Mouse (Mus musculus) midbrain, embryonic 15.5 days (tissue): Measurements from ENCODE around the gene Tbp. TPM values are rescaled to one million over a fixed set of nuclear protein-coding genes. Genes with fewer than 3 reads are reported as not detected.
A peak's percentile ranks its signal among the peaks of the same experiment; 100 is the strongest.
"Not testable (repeated sequence)": the region's sequence is repeated elsewhere in the genome, so short reads cannot be mapped to it uniquely, and the experiment has no call there.

Experiments
- ATAC-seq: fragments of 200-750 bp; cut with Nextera tagmentation; replicated peaks from 2 replicates; pipeline ENCODE4 v1.8.0; 2017; ENCODE audit warnings: moderate TSS enrichment
- H3K27ac ChIP-seq: fragments of 300-500 bp; sonication (generic); 2 replicates; pipeline ENCODE4 v1.5.1; 2015; ENCODE audit warnings: mild to moderate bottlenecking, inconsistent platforms
- H3K27me3 ChIP-seq: fragments of 300-500 bp; sonication (generic); replicated peaks from 2 replicates; pipeline ENCODE4 v1.6.1; 2015; ENCODE audit warnings: inconsistent platforms
- H3K36me3 ChIP-seq: fragments of 300-500 bp; sonication (generic); replicated peaks from 2 replicates; pipeline ENCODE4 v1.6.1; 2015; ENCODE audit warnings: inconsistent platforms
- H3K4me1 ChIP-seq: fragments of 300-500 bp; sonication (generic); 2 replicates; pipeline ENCODE4 v1.6.1; 2015; ENCODE audit warnings: inconsistent platforms
- H3K4me2 ChIP-seq: fragments of 300-500 bp; sonication (generic); 2 replicates; pipeline ENCODE4 v1.6.1; 2015; ENCODE audit warnings: inconsistent platforms, mild to moderate bottlenecking, moderate library complexity
- H3K4me3 ChIP-seq: fragments of 300-500 bp; sonication (generic); 2 replicates; pipeline ENCODE4 v1.5.1; 2015; ENCODE audit warnings: mild to moderate bottlenecking, inconsistent platforms
- H3K9ac ChIP-seq: fragments of 300-500 bp; sonication (generic); 2 replicates; pipeline ENCODE4 v1.6.1; 2015; ENCODE audit warnings: mild to moderate bottlenecking, inconsistent platforms
- H3K9me3 ChIP-seq: fragments of 300-500 bp; sonication (generic); 2 replicates; pipeline ENCODE4 v1.6.1; 2016; ENCODE audit warnings: inconsistent platforms
- WGBS: fragments of 180-500 bp; shearing (Covaris S2); methylation state at CpG from one replicate; pipeline ENCODE4 v1.1.7; 2015; ENCODE audit warnings: mixed read lengths; 5-methylcytosine and 5-hydroxymethylcytosine counted together
- polyA plus RNA-seq: library from polyadenylated mRNA; unstranded; fragments of >200 nt; fragmentation: Nextera tagmentation; extraction: Ambion mirVana; gene quantifications from 2 replicates; pipeline ENCODE4 v1.2.1, GENCODE M21; 2015

Tbp gene
- polyA plus RNA-seq, 1 experiment from 2014 or later, result 68.2 TPM

DNA sequence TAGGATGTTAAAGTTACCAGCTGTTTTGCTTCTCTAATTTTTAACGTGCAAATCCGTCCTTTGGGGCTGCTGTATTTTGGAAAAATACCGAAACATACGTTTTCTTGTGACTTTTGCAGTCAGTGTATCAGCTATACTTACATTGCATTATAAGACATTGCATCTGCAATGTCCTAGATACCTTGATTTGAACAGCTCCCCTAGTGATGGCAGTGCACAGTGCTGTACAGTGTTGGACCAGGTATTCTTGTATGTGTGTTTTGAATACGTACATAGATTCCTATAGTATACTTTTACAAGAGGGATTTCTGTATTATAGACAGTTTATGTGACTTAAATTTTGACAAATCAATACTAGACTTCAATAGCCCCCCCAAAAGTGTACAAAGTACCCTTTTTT, 18.5 kb downstream of the Tbp start:
- Histone ChIP-seq H3K4me1 (no peaks in the 10 kb centered on the region), H3K27ac (no peak overlapping the region), H3K27me3 (no peaks in the 10 kb centered on the region), H3K9ac (no peak overlapping the region), H3K4me3 (no peak overlapping the region), H3K9me3 (no peaks in the 10 kb centered on the region), H3K4me2 (no peak overlapping the region), H3K36me3 (peaks cover 85% of the 10 kb centered on the region)
- WGBS, result 91% methylated on average over 5 of the region's 5 CpGs
- 0 out of 2 replicates have a peak, but pooled peaks have one; percentile 60 for ATAC-seq

DNA sequence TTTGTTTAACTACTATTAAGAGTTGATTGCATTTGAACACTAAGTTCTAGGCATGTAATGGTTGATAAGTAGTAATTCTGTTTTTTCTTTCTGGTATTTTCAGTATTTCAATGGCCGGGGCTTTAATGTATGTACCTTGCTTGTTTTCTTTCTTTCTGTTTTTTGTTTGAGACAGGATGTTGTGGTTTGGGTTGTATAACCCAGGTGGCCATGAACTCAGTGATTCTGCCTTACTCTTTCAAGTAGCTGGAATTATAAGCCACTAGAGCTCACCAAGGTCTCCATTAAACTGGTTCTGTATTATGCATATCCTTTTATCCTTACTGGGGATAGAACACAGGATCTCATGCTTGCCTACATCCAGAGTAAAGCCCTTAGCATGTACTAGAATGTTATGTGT, 19.1 kb downstream of the Tbp start:
- H3K4me3 ChIP-seq, result no peak overlapping the region
- peaks cover 83% of the 10 kb centered on the region for H3K36me3 ChIP-seq
- no peak for ATAC-seq
- no peak overlapping the region for H3K27ac ChIP-seq
- 100% methylated on average over 1 of the region's 1 CpGs for WGBS
- no peak overlapping the region for H3K9ac ChIP-seq
- no peaks in the 10 kb centered on the region for H3K9me3 ChIP-seq
- no peaks in the 10 kb centered on the region for H3K27me3 ChIP-seq
- no peak overlapping the region for H3K4me2 ChIP-seq
- H3K4me1 ChIP-seq, result no peaks in the 10 kb centered on the region

DNA sequence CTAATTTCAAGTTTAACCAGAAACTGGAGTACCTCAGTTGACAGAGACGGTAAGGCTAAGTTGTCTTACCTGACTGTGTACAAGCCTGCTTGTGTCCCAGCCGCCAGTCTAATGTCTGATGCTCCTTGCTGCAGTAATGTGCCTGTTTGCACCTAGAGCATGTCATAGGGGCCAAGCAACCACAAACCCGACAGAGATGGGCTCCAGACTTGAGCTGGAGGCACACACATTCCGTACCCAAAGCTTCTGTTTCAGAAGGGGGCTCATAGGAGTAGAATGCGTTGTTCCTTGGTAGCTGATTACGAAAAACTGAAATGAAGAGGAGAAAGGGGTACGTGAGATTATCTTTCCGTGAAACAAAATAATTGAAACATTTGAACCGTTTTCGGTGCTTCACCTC, 26.6 kb downstream of the Tbp start:
- H3K27me3 ChIP-seq, result no peaks in the 10 kb centered on the region
- H3K4me1 ChIP-seq, result peaks cover 19% of the 10 kb centered on the region
- H3K9me3 ChIP-seq, result no peaks in the 10 kb centered on the region
- H3K4me3 ChIP-seq, result peak overlapping the region; percentile 81
- WGBS, result 12% methylated on average over 10 of the region's 10 CpGs
- peak overlapping the region; percentile 80; the same call in 1 of the 2 replicates for H3K27ac ChIP-seq
- H3K9ac ChIP-seq, result peak overlapping the region; percentile 89
- peaks cover 24% of the 10 kb centered on the region for H3K36me3 ChIP-seq
- ATAC-seq, result no peak
- H3K4me2 ChIP-seq, result peak overlapping the region; percentile 63

DNA sequence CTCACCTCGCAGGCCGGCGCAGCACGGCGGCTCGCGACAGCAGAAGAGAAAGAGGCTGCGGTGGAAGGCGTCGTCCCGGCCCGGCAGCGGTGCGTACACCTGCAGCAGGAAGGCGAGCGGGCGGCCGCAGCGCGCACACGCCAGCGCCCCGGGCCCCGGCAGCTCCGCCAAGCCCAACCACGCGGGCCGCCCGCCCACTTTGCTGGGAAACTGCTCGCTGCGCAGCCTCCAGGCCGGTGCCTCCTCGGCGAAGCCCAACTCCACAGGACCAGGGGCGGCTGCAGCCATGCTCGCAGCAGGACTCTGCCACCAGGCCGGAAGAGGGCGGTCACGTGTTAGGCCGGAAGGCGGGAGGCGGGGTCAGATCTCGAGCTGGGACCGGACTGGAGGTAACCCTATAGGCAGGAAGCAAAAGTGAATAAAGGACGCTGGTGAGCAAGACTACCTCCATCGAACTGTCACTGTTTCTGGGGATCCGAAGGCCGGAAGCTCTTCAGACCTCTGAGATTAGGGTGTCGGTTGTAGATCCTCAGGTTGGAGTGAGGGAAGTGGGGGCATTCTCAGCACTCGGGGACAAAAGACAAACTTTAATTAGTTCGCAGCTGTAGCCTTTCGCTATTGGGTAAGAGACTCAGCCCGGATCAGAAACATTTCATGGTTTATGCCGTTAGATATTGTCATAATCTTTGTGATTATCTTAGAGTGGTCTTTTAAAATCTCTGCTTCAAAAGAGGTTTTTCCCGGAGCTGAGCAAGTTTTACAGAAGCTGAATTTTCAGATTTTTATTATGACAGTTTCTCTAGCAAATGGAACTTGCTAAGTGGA, 27.5 kb downstream of the Tbp start, which contains the start of gene Pdcd2:
Gene Pdcd2 (minus strand): TSS at position 316 of the 825 bp plus-strand sequence.
- ATAC-seq, result peak; percentile 97
- H3K36me3 ChIP-seq, result peaks cover 17% of the 10 kb centered on the region

DNA sequence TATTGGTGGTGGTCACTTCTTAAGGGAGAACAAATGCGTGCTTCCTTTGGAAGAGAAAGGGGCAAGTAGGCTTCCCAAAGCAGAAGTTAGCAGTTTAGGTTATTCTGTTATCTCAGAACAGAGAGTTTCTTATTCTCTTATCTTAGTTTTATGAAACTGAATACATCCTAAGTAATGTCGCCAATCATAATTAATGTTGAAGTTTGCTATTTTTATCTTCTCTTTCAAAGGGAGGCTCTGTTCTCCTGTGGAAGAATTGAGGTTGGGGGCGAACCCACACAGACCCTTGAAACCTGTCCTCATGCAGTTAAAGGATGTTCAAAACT, 28.1 kb downstream of the Tbp start:
- no peak for ATAC-seq

More for the DNA sequence above, 27.5 kb downstream of the Tbp start, which contains the start of gene Pdcd2:
- Histone ChIP-seq H3K27ac (peak within 1 kb of the TSS; percentile 80), H3K4me3 (peak within 1 kb of the TSS; percentile 81), H3K9ac (peak within 1 kb of the TSS; percentile 89), H3K4me2 (peak within 1 kb of the TSS; percentile 63), H3K4me1 (peaks cover 19% of the 10 kb centered on the region), H3K27me3 (no peaks in the 10 kb centered on the region), H3K9me3 (no peaks in the 10 kb centered on the region)
- WGBS, result under 1% methylated on average over 50 of the region's 55 CpGs

DNA sequence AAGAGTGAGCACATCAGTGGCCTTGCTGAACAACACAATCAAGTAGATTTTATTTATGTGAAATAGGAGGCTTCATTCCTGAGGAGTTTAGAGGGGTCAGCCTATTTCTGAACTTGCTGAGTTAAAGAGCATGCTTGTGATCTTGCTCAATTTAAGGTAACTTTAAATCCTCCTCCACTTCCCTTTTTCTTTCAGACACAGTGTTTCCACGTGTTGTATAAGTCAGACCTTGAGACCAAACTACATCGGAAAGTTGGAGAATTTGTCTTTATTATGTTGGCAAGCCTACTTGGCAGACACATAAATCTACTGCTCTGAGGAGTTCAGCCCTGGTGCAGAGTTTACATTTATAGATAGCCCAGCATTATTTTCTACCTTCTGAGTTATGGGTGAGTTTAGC, 29.2 kb downstream of the Tbp start:
- H3K4me3 ChIP-seq, result no peak overlapping the region
- no peaks in the 10 kb centered on the region for H3K27me3 ChIP-seq
- H3K9ac ChIP-seq, result no peak overlapping the region
- H3K9me3 ChIP-seq, result no peaks in the 10 kb centered on the region
- H3K27ac ChIP-seq, result no peak overlapping the region
- ATAC-seq, result no peak
- H3K4me1 ChIP-seq, result peaks cover 19% of the 10 kb centered on the region
- H3K4me2 ChIP-seq, result no peak overlapping the region
- peaks cover 5% of the 10 kb centered on the region for H3K36me3 ChIP-seq
- WGBS, result 89% methylated on average over 2 of the region's 2 CpGs

More for the DNA sequence above, 28.1 kb downstream of the Tbp start:
- no peaks in the 10 kb centered on the region for H3K27me3 ChIP-seq
- H3K9ac ChIP-seq, result peak overlapping the region; percentile 89; the same call in 1 of the 2 replicates
- peaks cover 12% of the 10 kb centered on the region for H3K36me3 ChIP-seq
- no peaks in the 10 kb centered on the region for H3K9me3 ChIP-seq
- H3K4me1 ChIP-seq, result peaks cover 19% of the 10 kb centered on the region
- peak overlapping the region; percentile 80 for H3K27ac ChIP-seq
- WGBS, result 60% methylated on average over 3 of the region's 3 CpGs
- peak overlapping the region; percentile 63 for H3K4me2 ChIP-seq
- peak overlapping the region; percentile 81 for H3K4me3 ChIP-seq

DNA sequence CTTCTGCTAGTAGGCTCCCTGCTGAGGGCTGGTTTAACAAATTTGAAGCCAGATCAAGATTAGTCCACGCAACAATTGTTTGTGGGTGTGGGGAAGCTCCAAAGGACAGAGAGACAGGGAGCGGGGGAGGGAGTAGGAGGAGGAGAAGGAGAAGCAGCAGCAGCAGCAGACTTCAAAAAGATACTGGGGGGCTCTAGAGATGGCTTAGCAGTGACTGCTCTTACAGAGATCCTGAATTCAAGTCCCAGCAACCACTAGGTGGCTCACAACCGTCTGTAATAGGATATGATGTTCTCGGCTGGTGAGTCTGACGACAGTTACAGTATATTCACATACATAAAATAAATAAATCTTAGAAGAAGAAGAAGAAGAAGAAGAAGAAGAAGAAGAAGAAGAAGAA, 30.5 kb downstream of the Tbp start:
- Histone ChIP-seq H3K9ac (no peak overlapping the region), H3K4me1 (peaks cover 19% of the 10 kb centered on the region), H3K4me3 (no peak overlapping the region), H3K36me3 (no peaks in the 10 kb centered on the region; the same call in 1 of the 2 replicates), H3K27me3 (peaks cover 3% of the 10 kb centered on the region; the same call in 1 of the 2 replicates), H3K9me3 (no peaks in the 10 kb centered on the region), H3K27ac (no peak overlapping the region), H3K4me2 (no peak overlapping the region)
- 4% methylated on average over 5 of the region's 5 CpGs for WGBS
- 0 out of 2 replicates have a peak, but pooled peaks have one; percentile 12 for ATAC-seq

DNA sequence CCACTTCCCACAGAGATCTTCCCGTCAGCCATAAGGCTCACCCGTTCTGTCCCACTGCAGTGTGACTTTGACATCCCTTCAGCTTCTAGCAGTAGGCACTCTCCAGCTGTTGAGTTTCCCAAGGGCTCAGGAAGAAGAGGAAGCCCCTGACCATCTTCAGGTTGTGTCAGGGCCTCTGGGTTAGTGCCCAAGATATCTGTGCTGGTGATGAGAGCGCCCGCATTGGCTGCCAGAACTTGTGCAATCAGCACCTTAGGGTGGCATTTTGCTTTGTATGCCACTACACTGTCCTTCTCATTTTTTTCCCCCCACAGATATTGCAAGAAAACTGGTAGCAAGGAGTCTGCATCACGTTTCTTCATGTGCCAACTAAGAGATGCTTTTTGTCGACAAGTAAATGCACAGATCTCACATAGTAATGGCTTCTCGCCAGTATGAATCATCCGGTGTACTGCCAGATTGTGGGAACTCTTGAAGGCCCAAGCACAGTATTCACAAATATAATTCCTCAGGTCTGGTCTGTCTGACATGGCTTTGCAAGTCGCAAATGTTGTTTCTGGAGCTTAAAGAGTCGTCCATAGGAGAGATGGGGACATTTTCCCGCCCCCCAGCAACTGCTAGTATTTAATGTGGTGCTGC, 35.6 kb downstream of the Tbp start:
- Histone ChIP-seq H3K9me3 (no peaks in the 10 kb centered on the region), H3K4me1 (peaks cover 4% of the 10 kb centered on the region; the same call in 1 of the 2 replicates), H3K27ac (no peak overlapping the region), H3K36me3 (no peaks in the 10 kb centered on the region), H3K4me3 (no peak overlapping the region), H3K9ac (no peak overlapping the region), H3K27me3 (peaks cover 9% of the 10 kb centered on the region; the same call in 1 of the 2 replicates), H3K4me2 (no peak overlapping the region; the same call in 1 of the 2 replicates)
- ATAC-seq, result no peak
- WGBS, result 74% methylated on average over 11 of the region's 11 CpGs

DNA sequence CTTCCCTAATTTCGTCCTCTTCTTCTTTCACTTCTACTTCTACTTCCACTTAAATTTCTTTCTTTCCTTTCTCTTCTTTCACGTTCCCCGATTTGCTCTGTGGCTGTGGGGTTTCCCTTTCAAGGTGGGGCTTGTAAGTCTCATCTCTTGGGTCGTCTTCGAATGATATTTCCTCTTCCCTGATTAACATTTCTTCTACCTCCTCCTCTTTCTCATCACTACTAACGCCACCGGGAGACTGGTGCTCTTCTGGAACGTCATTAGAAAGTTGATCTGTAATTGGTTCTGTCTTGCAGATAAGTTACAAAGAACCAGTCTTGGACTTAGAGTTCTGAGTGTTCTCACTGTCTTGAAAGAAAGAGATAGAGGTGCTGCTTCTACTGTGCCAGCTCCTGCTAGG, 36.3 kb downstream of the Tbp start:
- no peak overlapping the region; the same call in 1 of the 2 replicates for H3K9ac ChIP-seq
- WGBS, result 19% methylated on average over 8 of the region's 8 CpGs

DNA sequence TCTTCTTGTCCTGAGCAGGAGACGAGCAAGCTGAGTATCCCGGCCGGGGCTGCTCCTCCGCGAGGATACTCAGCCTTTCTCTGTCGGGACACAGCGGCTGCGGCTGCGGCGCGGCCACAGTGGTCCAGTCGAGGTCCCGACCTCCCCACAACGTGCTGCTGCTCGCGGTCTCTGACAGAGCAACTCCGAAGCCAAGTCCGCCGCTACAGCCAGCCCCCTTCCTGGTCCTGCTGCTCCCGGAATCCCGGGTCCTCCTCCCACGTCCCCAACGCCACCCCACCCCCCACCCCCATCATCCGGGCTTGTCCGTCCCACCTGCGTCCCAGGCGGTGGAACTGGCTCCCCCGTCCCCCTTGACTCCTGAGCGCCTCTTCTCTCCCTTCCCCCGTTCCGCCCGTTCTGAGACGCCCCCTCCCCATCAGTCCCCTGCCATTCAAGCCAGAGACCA, 36.8 kb downstream of the Tbp start:
- Histone ChIP-seq H3K9ac (peak overlapping the region; percentile 35), H3K4me3 (peak overlapping the region; percentile 45), H3K4me2 (peak overlapping the region; percentile 86), H3K36me3 (no peaks in the 10 kb centered on the region), H3K27ac (no peak overlapping the region), H3K9me3 (no peaks in the 10 kb centered on the region), H3K27me3 (peaks cover 9% of the 10 kb centered on the region; the same call in 1 of the 2 replicates), H3K4me1 (peaks cover 4% of the 10 kb centered on the region; the same call in 1 of the 2 replicates)
- ATAC-seq, result peak; percentile 63
- WGBS, result under 1% methylated on average over 33 of the region's 33 CpGs

More for the DNA sequence above, 36.3 kb downstream of the Tbp start:
- 0 out of 2 replicates have a peak, but pooled peaks have one; percentile 17 for ATAC-seq
- Histone ChIP-seq H3K4me2 (peak overlapping the region; percentile 86), H3K4me1 (peaks cover 4% of the 10 kb centered on the region; the same call in 1 of the 2 replicates), H3K27me3 (peaks cover 9% of the 10 kb centered on the region; the same call in 1 of the 2 replicates), H3K36me3 (no peaks in the 10 kb centered on the region), H3K27ac (no peak overlapping the region), H3K4me3 (peak overlapping the region; percentile 45), H3K9me3 (no peaks in the 10 kb centered on the region)

DNA sequence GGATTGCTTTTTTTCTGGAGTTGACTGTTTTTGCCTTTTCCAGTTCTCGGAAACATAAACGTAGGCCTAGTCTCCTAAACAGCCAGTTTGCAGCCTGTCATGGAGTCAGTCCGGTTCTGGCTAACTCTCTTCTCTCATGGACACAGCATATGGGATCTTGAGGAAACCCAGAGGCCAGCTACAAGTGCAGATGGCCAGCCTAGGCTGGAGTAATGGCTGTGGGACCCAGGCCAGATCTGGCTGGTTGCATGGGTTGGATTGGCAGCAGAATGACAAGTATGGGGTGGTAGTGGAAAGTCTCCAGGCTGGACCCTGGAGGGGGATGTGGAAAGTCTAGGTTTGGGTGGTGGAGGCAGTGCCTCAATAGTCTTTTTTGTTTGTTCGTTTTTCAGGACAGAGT, 40.6 kb downstream of the Tbp start:
- H3K4me2 ChIP-seq, result no peak overlapping the region
- peaks cover 4% of the 10 kb centered on the region; the same call in 1 of the 2 replicates for H3K4me1 ChIP-seq
- no peak for ATAC-seq
- H3K9ac ChIP-seq, result no peak overlapping the region
- H3K9me3 ChIP-seq, result no peaks in the 10 kb centered on the region
- 83% methylated on average over 4 of the region's 4 CpGs for WGBS
- H3K27me3 ChIP-seq, result peaks cover 5% of the 10 kb centered on the region; the same call in 1 of the 2 replicates
- no peaks in the 10 kb centered on the region for H3K36me3 ChIP-seq
- no peak overlapping the region for H3K27ac ChIP-seq
- no peak overlapping the region for H3K4me3 ChIP-seq

DNA sequence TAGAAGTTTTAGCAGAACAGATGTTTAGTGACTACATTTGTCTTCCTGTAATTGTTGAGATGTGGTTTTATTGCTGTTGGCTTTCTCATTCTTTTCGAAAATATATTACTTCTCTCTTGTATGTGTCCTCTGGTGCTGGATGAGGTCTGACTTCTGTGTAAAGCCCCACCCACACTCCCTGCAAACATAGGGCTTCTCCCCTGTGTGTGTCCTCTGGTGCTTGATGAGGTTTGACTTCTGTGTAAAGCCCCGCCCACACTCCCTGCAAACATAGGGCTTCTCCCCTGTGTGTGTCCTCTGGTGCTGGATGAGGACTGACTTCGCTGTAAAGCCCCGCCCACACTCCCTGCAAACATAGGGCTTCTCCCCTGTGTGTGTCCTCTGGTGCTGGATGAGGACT, 44.2 kb downstream of the Tbp start:
- 64% methylated on average over 4 of the region's 4 CpGs for WGBS
- H3K4me3 ChIP-seq, H3K9ac ChIP-seq, H3K27ac ChIP-seq, ATAC-seq, H3K4me1 ChIP-seq, H3K4me2 ChIP-seq, H3K36me3 ChIP-seq, H3K9me3 ChIP-seq, H3K27me3 ChIP-seq: not testable (repeated sequence)
